In genomic region chr2:35448914-35449670, GRCm38 (mm10) we compare ENCODE assay signal across 25 mouse cellular contexts. TPM values are rescaled to one million over a fixed set of nuclear protein-coding genes. Genes with fewer than 3 reads are reported as not detected.
DNase-seq lines count a peak whose midpoint lies in the region; ATAC-seq lines count a peak whose summit lies in the region.
"Had no signal": no experiment of that assay in that cellular context is flagged by ENCODE, and none has a peak within 500 bp of the region (broad histone marks: within the 10 kb centered on the region; RNA-seq: fewer than 3 reads in every experiment).

No protein-coding gene starts in this region.

- no peak overlapping the region for H3K4me3 ChIP-seq in heart, embryonic 13.5 days
- peak overlapping the region; percentile 40 for H3K4me3 ChIP-seq in megakaryocyte, embryonic 14.5 days (replicated peaks)
- H3K4me3 ChIP-seq in embryonic facial prominence, embryonic 12.5 days: no peak overlapping the region
- no peak overlapping the region for H3K4me3 ChIP-seq in liver, embryonic 15.5 days (replicated peaks)
- H3K4me3 ChIP-seq: forebrain, embryonic 13.5 days; midbrain, embryonic 13.5 days had no signal

- 65% methylated on average over 9 of the region's 9 CpGs for WGBS in heart, embryonic 13.5 days
- WGBS in embryonic facial prominence, embryonic 12.5 days: 83% methylated on average over 9 of the region's 9 CpGs
- WGBS in liver, embryonic 15.5 days (ENCODE audit: insufficient replicate concordance): 49% methylated on average over 9 of the region's 9 CpGs

- no peak overlapping the region for H3K4me2 ChIP-seq in heart, embryonic 13.5 days
- H3K4me2 ChIP-seq in embryonic facial prominence, embryonic 12.5 days (replicated peaks): no peak overlapping the region
- no peak overlapping the region for H3K4me2 ChIP-seq in liver, embryonic 15.5 days
- H3K4me2 ChIP-seq: forebrain, embryonic 13.5 days; midbrain, embryonic 13.5 days had no signal

- H3K4me1 ChIP-seq in heart, embryonic 13.5 days: peaks cover 86% of the 10 kb centered on the region
- peaks cover 98% of the 10 kb centered on the region for H3K4me1 ChIP-seq in megakaryocyte, embryonic 14.5 days
- peaks cover 34% of the 10 kb centered on the region for H3K4me1 ChIP-seq in embryonic facial prominence, embryonic 12.5 days
- H3K4me1 ChIP-seq in liver, embryonic 15.5 days (replicated peaks): peaks cover 99% of the 10 kb centered on the region
- H3K4me1 ChIP-seq: forebrain, embryonic 13.5 days; midbrain, embryonic 13.5 days had no signal

- no peaks in the 10 kb centered on the region for H3K27me3 ChIP-seq in heart, embryonic 13.5 days (replicated peaks)
- H3K27me3 ChIP-seq in megakaryocyte, embryonic 14.5 days (replicated peaks): peaks cover 6% of the 10 kb centered on the region
- H3K27me3 ChIP-seq in embryonic facial prominence, embryonic 12.5 days: no peaks in the 10 kb centered on the region
- H3K27me3 ChIP-seq in liver, embryonic 15.5 days: no peaks in the 10 kb centered on the region
- H3K27me3 ChIP-seq: forebrain, embryonic 13.5 days; midbrain, embryonic 13.5 days had no signal

- no peak for DNase-seq in heart, postnatal 10 days
- no peak for DNase-seq in adrenal gland, adult 2 months
- DNase-seq: cerebellum, adult 9-10 months; gastrocnemius, postnatal 36 days; heart, postnatal 14 days; kidney, adult 8-10 months; lung, postnatal 14 days; retina, postnatal 1 day; thymus, adult 2 months had no signal

- peak overlapping the region; percentile 58; the same call in 1 of the 2 replicates for H3K27ac ChIP-seq in heart, embryonic 13.5 days (replicated peaks)
- H3K27ac ChIP-seq in embryonic facial prominence, embryonic 12.5 days: 0 out of 2 replicates have a peak overlapping the region, but pooled peaks have one; percentile 14
- H3K27ac ChIP-seq in liver, embryonic 15.5 days (replicated peaks): peak overlapping the region; percentile 35; the same call in 1 of the 2 replicates
- H3K27ac ChIP-seq: forebrain, embryonic 13.5 days; hindbrain, postnatal 0 days; midbrain, embryonic 13.5 days had no signal

- no peak for ATAC-seq in heart, embryonic 13.5 days (ENCODE audit: extremely low read depth, insufficient number of reproducible peaks, low FRiP score, low TSS enrichment)
- ATAC-seq in megakaryocyte, adult 5-6 weeks (ENCODE audit: poor library complexity, severe bottlenecking): no peak
- ATAC-seq in embryonic facial prominence, embryonic 12.5 days (ENCODE audit: insufficient number of reproducible peaks, insufficient read depth, low FRiP score, low TSS enrichment): no peak
- no peak for ATAC-seq in liver, embryonic 15.5 days (ENCODE audit: insufficient read depth)
- ATAC-seq in megakaryocyte-erythroid progenitor cell, adult 5-6 weeks (replicated peaks; ENCODE audit: low FRiP score, low TSS enrichment, poor library complexity, severe bottlenecking): no peak
- ATAC-seq: forebrain, embryonic 13.5 days; hindbrain, postnatal 0 days; midbrain, embryonic 13.5 days had no signal

- no peaks in the 10 kb centered on the region for H3K9me3 ChIP-seq in heart, embryonic 13.5 days
- H3K9me3 ChIP-seq in megakaryocyte, embryonic 14.5 days: no peaks in the 10 kb centered on the region
- no peaks in the 10 kb centered on the region for H3K9me3 ChIP-seq in embryonic facial prominence, embryonic 12.5 days
- H3K9me3 ChIP-seq in liver, embryonic 15.5 days (replicated peaks): no peaks in the 10 kb centered on the region
- H3K9me3 ChIP-seq: forebrain, embryonic 13.5 days; midbrain, embryonic 13.5 days had no signal

- H3K36me3 ChIP-seq in heart, embryonic 13.5 days: no peaks in the 10 kb centered on the region
- H3K36me3 ChIP-seq in megakaryocyte, embryonic 14.5 days (replicated peaks; ENCODE audit: low read length): peaks cover 74% of the 10 kb centered on the region
- no peaks in the 10 kb centered on the region for H3K36me3 ChIP-seq in embryonic facial prominence, embryonic 12.5 days
- 0 out of 2 replicates have a peak, but pooled peaks cover 14% of the 10 kb centered on the region for H3K36me3 ChIP-seq in liver, embryonic 15.5 days (replicated peaks)
- H3K36me3 ChIP-seq: midbrain, embryonic 13.5 days had no signal

- H3K9ac ChIP-seq in heart, embryonic 13.5 days: no peak overlapping the region
- H3K9ac ChIP-seq in embryonic facial prominence, embryonic 12.5 days: no peak overlapping the region
- H3K9ac ChIP-seq in liver, embryonic 15.5 days: no peak overlapping the region
- H3K9ac ChIP-seq: forebrain, embryonic 13.5 days; midbrain, embryonic 13.5 days had no signal

- intact Hi-C loops in heart, postnatal 10 days (cut with DNase I): no loop called here

RNA-seq across cellular contexts. Expression of gene Ggta1, which starts 13.9 kb away (rescaled TPM):
- polyA plus RNA-seq in heart, embryonic 13.5 days (2015; fragmentation: Nextera tagmentation; extraction: Ambion mirVana): 30.9 and 32.5 TPM in 2 replicates
- 10 to 100 TPM; 19.9 to 28.8 TPM for total RNA-seq in heart, postnatal 10 days (2021)
- 1.9 and 6.5 TPM in 2 replicates for polyA plus RNA-seq in megakaryocyte, embryonic 14.5 days (2012; ENCODE audit: insufficient read depth, low replicate concordance)
- 41.7 and 51.1 TPM in 2 replicates for total RNA-seq in megakaryocyte, adult 5-6 weeks (2015)
- total RNA-seq in megakaryocyte, adult 5-6 weeks (2017): 68.3 and 71.2 TPM in 2 replicates
- 9.8 and 10.8 TPM in 2 replicates for polyA plus RNA-seq in embryonic facial prominence, embryonic 12.5 days (2016; fragmentation: Nextera tagmentation; extraction: Ambion mirVana)
- polyA plus RNA-seq in liver, embryonic 15.5 days (2015; fragmentation: Nextera tagmentation; extraction: Ambion mirVana): 9.0 and 9.1 TPM in 2 replicates
- 8.4 and 13.4 TPM in 2 replicates for total RNA-seq in megakaryocyte-erythroid progenitor cell, adult 5-6 weeks (2014; fragmentation: Nextera tagmentation)
- 12.5 and 18.7 TPM in 2 replicates for total RNA-seq in megakaryocyte-erythroid progenitor cell, adult 5-6 weeks (2017)
- total RNA-seq in adrenal gland, adult 2 months (2021): 10 to 100 TPM; 11.4 to 12.1 TPM
- 3.3 and 4.5 TPM in 2 replicates for polyA plus RNA-seq in adrenal gland, adult 2 months (2012; rRNA removed)

RNA-seq across cellular contexts. Expression of gene 4930402F06Rik, which starts 52.1 kb away (rescaled TPM):
- not detected in 2 replicates for polyA plus RNA-seq in heart, embryonic 13.5 days (2015; fragmentation: Nextera tagmentation; extraction: Ambion mirVana)
- not detected for total RNA-seq in heart, postnatal 10 days (2021)
- polyA plus RNA-seq in megakaryocyte, embryonic 14.5 days (2012; ENCODE audit: insufficient read depth, low replicate concordance): not detected in 2 replicates
- total RNA-seq in megakaryocyte, adult 5-6 weeks (2015): not detected in 2 replicates
- not detected in 2 replicates for total RNA-seq in megakaryocyte, adult 5-6 weeks (2017)
- not detected in 2 replicates for polyA plus RNA-seq in embryonic facial prominence, embryonic 12.5 days (2016; fragmentation: Nextera tagmentation; extraction: Ambion mirVana)
- not detected in 2 replicates for polyA plus RNA-seq in liver, embryonic 15.5 days (2015; fragmentation: Nextera tagmentation; extraction: Ambion mirVana)
- not detected in 2 replicates for total RNA-seq in megakaryocyte-erythroid progenitor cell, adult 5-6 weeks (2014; fragmentation: Nextera tagmentation)
- total RNA-seq in megakaryocyte-erythroid progenitor cell, adult 5-6 weeks (2017): not detected in 2 replicates
- total RNA-seq in adrenal gland, adult 2 months (2021): not detected
- polyA plus RNA-seq in adrenal gland, adult 2 months (2012; rRNA removed): not detected in 2 replicates
- total RNA-seq: adrenal gland, postnatal 4 days; ES-E14; gastrocnemius, postnatal 36 days; heart, postnatal 14 days; hindbrain, postnatal 0 days; layer of hippocampus, postnatal 25 days; left cerebral cortex, postnatal 14 days; liver, adult 2 months had no signal
- polyA plus RNA-seq: C2C12; forebrain, embryonic 13.5 days; hindbrain, postnatal 0 days; liver, adult 2 months; midbrain, embryonic 13.5 days; small intestine, adult 2 months; thymus, adult 2 months had no signal
